Mouse (Mus musculus): ENCODE measurements around the gene Tle6. TPM values are rescaled to one million over a fixed set of nuclear protein-coding genes. Genes with fewer than 3 reads are reported as not detected.
A peak's percentile ranks its signal among the peaks of the same experiment; 100 is the strongest.

Gene Tle6
- polyA plus RNA-seq, 1 experiment: 15.0 TPM

DNA sequence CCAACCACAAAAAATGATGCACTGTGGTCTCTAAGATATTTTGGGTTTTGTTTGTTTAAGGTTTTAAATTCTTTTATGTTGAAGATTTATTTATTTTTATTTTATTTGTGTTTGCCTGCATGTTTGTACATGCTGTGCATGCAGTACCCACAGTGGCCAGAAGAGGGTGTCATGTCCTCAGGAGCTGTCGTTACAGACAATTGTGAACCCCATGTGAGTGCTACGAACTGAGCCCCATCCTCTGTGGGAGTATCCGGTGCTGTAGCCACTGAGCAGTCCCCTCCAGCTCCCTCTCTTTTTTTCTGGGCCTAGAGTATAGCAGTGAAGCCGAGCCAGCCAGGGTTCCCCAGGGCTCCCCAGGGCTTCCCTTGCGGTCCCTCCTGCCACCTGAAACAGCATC, 47.6 kb downstream of the Tle6 start:
- Histone ChIP-seq H3K27me3 (ENCODE audit: control insufficient read depth, insufficient read depth, low read length, poor library complexity, severe bottlenecking) (no peaks in the 10 kb centered on the region), H3K4me3 (ENCODE audit: low read depth, low read length) (no peak overlapping the region), H3K27ac (ENCODE audit: insufficient read depth, low read length) (no peak overlapping the region), H3K36me3 (ENCODE audit: control insufficient read depth, insufficient read depth, low read length, poor library complexity, severe bottlenecking) (no peaks in the 10 kb centered on the region), H3K9ac (ENCODE audit: low read depth, poor library complexity, severe bottlenecking) (no peak overlapping the region), H3K9me3 (replicated peaks; ENCODE audit: control insufficient read depth, insufficient read depth, low read length, poor library complexity, severe bottlenecking) (no peaks in the 10 kb centered on the region), H3K4me1 (ENCODE audit: control insufficient read depth, insufficient read depth, low read length) (no peaks in the 10 kb centered on the region)
- TF ChIP-seq POLR2A (IDR thresholded peaks at IDR 0.05; ENCODE audit: insufficient read depth, low read length) (no peak), CTCF (IDR thresholded peaks at IDR 0.05; ENCODE audit: low read depth, low read length) (peak; percentile 65), EP300 (IDR thresholded peaks at IDR 0.05; ENCODE audit: insufficient read depth, low read depth, low read length) (0 out of 2 replicates have a peak, but pooled peaks have one; percentile 21)

DNA sequence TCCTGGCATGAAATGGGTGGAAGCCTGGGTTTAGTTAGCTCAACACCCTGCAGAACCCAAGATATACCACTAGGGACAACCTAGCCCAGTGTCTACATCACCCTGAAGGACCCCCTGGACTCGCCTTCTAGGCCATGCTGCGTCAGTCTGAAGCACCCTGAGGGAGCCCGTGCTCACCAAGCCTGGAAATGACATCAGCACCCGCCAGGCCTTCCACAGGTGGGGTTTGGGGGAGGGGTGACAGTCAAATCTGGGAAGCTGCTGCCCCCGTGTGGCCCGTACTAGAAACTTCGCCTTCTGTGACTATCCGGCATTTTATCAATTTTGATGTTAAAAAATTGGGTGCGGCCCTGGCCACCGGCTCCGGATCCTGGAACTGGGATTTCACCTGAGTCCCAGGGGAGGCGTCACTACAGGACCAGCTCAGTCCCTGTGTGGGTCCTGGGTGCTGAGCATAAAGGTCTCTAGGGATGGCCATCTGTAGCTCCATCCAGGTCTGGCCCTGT, 49.2 kb downstream of the Tle6 start:
- Histone ChIP-seq H3K4me3 (ENCODE audit: low read depth, low read length) (peak overlapping the region; percentile 29), H3K9me3 (replicated peaks; ENCODE audit: control insufficient read depth, insufficient read depth, low read length, poor library complexity, severe bottlenecking) (no peaks in the 10 kb centered on the region), H3K27ac (ENCODE audit: insufficient read depth, low read length) (no peak overlapping the region), H3K4me1 (ENCODE audit: control insufficient read depth, insufficient read depth, low read length) (no peaks in the 10 kb centered on the region), H3K27me3 (ENCODE audit: control insufficient read depth, insufficient read depth, low read length, poor library complexity, severe bottlenecking) (no peaks in the 10 kb centered on the region), H3K36me3 (ENCODE audit: control insufficient read depth, insufficient read depth, low read length, poor library complexity, severe bottlenecking) (no peaks in the 10 kb centered on the region), H3K9ac (ENCODE audit: low read depth, poor library complexity, severe bottlenecking) (peak overlapping the region; percentile 30; the same call in 1 of the 2 replicates)
- TF ChIP-seq CTCF (IDR thresholded peaks at IDR 0.05; ENCODE audit: low read depth, low read length): peak; percentile 80
- 0 out of 2 replicates have a peak, but pooled peaks have one; percentile 55 for TF ChIP-seq EP300 (IDR thresholded peaks at IDR 0.05; ENCODE audit: insufficient read depth, low read depth, low read length)
- TF ChIP-seq POLR2A (IDR thresholded peaks at IDR 0.05; ENCODE audit: insufficient read depth, low read length): no peak

DNA sequence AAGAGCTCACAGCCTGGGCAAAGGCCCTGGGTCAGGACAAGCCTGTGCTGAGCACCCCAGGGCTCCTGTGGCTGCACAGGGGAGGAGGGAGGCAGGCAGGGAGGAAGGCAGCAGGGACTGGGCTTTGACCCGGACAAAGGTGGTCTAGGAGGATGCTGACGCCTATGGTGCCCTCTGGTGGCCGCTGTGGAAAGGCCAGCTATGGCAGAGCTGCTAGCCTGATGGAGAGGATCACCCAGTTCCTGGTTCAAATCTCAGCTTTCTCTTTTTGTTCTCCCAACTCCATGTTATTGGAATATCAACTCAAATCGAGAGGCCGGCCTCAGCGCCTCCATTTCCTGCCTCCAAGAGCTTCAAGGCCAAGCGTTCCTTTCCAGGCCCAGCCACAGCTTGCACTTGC, 50.6 kb downstream of the Tle6 start:
- no peak overlapping the region for H3K4me3 ChIP-seq (ENCODE audit: low read depth, low read length)
- H3K27ac ChIP-seq (ENCODE audit: insufficient read depth, low read length): no peak overlapping the region

DNA sequence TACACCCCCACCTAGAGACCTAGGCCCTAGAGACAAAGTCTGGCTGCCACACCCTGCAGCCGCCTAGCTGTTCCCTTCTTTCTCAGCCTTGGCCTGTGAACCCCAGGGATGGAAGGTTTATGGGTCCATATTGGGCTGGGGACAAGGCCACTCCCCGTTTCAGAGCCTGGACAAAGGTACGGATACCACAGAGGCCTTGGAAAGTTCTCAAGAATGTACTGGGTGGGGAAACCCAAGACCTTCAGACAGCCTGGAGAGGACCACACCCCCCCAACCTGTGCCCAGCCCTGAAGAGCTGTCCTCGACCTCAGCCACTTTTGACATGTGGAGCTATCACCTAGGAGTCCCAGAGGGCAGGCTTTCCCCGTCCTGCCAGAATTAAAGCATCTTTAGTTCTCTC, 51.9 kb downstream of the Tle6 start:
- TF ChIP-seq CTCF (IDR thresholded peaks at IDR 0.05; ENCODE audit: low read depth, low read length): no peak
- TF ChIP-seq EP300 (IDR thresholded peaks at IDR 0.05; ENCODE audit: insufficient read depth, low read depth, low read length): no peak
- no peak for TF ChIP-seq POLR2A (IDR thresholded peaks at IDR 0.05; ENCODE audit: insufficient read depth, low read length)
- H3K27ac ChIP-seq (ENCODE audit: insufficient read depth, low read length): no peak overlapping the region
- no peaks in the 10 kb centered on the region for H3K9me3 ChIP-seq (replicated peaks; ENCODE audit: control insufficient read depth, insufficient read depth, low read length, poor library complexity, severe bottlenecking)
- no peaks in the 10 kb centered on the region for H3K36me3 ChIP-seq (ENCODE audit: control insufficient read depth, insufficient read depth, low read length, poor library complexity, severe bottlenecking)
- no peaks in the 10 kb centered on the region for H3K27me3 ChIP-seq (ENCODE audit: control insufficient read depth, insufficient read depth, low read length, poor library complexity, severe bottlenecking)
- no peak overlapping the region for H3K9ac ChIP-seq (ENCODE audit: low read depth, poor library complexity, severe bottlenecking)
- no peaks in the 10 kb centered on the region for H3K4me1 ChIP-seq (ENCODE audit: control insufficient read depth, insufficient read depth, low read length)
- H3K4me3 ChIP-seq (ENCODE audit: low read depth, low read length): no peak overlapping the region

More for the DNA sequence above, 50.6 kb downstream of the Tle6 start:
- no peaks in the 10 kb centered on the region for H3K27me3 ChIP-seq (ENCODE audit: control insufficient read depth, insufficient read depth, low read length, poor library complexity, severe bottlenecking)
- no peaks in the 10 kb centered on the region for H3K4me1 ChIP-seq (ENCODE audit: control insufficient read depth, insufficient read depth, low read length)
- H3K36me3 ChIP-seq (ENCODE audit: control insufficient read depth, insufficient read depth, low read length, poor library complexity, severe bottlenecking): no peaks in the 10 kb centered on the region
- no peak for TF ChIP-seq POLR2A (IDR thresholded peaks at IDR 0.05; ENCODE audit: insufficient read depth, low read length)
- TF ChIP-seq EP300 (IDR thresholded peaks at IDR 0.05; ENCODE audit: insufficient read depth, low read depth, low read length): no peak
- TF ChIP-seq CTCF (IDR thresholded peaks at IDR 0.05; ENCODE audit: low read depth, low read length): peak; percentile 99
- H3K9ac ChIP-seq (ENCODE audit: low read depth, poor library complexity, severe bottlenecking): no peak overlapping the region
- H3K9me3 ChIP-seq (replicated peaks; ENCODE audit: control insufficient read depth, insufficient read depth, low read length, poor library complexity, severe bottlenecking): no peaks in the 10 kb centered on the region

DNA sequence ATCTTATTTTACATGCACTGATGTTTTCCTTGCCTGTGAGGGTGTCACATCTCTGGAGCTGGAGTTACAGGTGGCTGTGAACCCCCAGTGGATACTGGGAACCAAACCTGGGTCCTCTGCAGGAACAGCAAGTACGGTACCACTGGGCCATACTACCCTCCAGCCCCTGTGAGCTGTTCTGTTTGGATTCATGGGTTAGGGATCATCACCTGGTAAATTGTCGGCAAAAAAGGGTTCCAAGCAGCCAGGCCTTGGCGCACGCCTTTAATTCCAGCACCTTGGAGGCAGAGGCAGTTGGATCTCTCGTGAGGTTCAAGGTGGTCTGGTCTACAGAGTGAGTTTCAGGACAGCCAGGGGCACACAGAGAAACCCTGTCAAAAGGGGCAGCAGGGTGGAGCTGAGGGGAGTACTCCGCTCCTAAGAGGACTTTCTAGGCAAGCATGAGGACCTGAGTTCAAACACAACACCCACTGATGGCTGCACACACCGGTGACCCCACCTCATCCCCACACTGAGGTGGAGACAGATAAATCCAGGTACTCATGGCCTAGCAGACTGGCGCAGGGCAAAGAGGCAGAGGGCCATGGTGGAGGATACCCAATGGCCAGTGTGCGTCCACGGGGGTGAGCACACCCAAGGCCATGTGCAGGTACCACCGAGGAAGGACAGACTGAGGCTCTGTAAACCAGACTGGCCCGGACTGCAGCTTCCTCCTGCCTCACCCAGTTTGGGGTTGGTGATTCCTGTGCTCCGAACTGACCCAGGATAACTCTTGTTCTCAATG, 53.9 kb downstream of the Tle6 start:
- Histone ChIP-seq H3K4me1 (ENCODE audit: control insufficient read depth, insufficient read depth, low read length) (peaks cover 6% of the 10 kb centered on the region), H3K27ac (ENCODE audit: insufficient read depth, low read length) (no peak overlapping the region), H3K9me3 (replicated peaks; ENCODE audit: control insufficient read depth, insufficient read depth, low read length, poor library complexity, severe bottlenecking) (no peaks in the 10 kb centered on the region), H3K9ac (ENCODE audit: low read depth, poor library complexity, severe bottlenecking) (no peak overlapping the region), H3K4me3 (ENCODE audit: low read depth, low read length) (no peak overlapping the region), H3K27me3 (ENCODE audit: control insufficient read depth, insufficient read depth, low read length, poor library complexity, severe bottlenecking) (no peaks in the 10 kb centered on the region), H3K36me3 (ENCODE audit: control insufficient read depth, insufficient read depth, low read length, poor library complexity, severe bottlenecking) (no peaks in the 10 kb centered on the region)
- no peak for TF ChIP-seq EP300 (IDR thresholded peaks at IDR 0.05; ENCODE audit: insufficient read depth, low read depth, low read length)
- TF ChIP-seq POLR2A (IDR thresholded peaks at IDR 0.05; ENCODE audit: insufficient read depth, low read length): no peak
- no peak for TF ChIP-seq CTCF (IDR thresholded peaks at IDR 0.05; ENCODE audit: low read depth, low read length)

DNA sequence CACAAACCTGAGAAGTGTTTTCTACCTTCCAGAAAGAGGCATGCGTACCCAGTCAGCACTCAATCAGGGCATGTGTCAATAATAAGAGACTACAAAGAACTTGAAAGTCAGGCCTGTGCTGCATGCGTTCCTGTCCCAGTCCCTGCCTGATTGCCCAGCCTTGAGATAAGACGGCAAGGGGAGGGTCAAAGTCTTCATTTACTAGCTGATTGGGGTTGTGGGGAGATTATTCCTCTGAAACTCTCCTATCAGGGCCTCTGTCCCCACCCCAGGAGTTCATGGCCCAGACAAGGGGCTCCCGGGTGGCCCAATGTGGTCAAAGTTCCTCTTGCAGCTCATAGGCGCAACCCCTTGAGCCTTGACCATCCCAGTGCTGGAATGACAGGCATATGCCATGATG, 54.5 kb downstream of the Tle6 start:
- H3K4me1 ChIP-seq (ENCODE audit: control insufficient read depth, insufficient read depth, low read length): peaks cover 6% of the 10 kb centered on the region
- no peak overlapping the region for H3K4me3 ChIP-seq (ENCODE audit: low read depth, low read length)
- TF ChIP-seq CTCF (IDR thresholded peaks at IDR 0.05; ENCODE audit: low read depth, low read length): no peak
- no peaks in the 10 kb centered on the region for H3K27me3 ChIP-seq (ENCODE audit: control insufficient read depth, insufficient read depth, low read length, poor library complexity, severe bottlenecking)
- no peak overlapping the region for H3K27ac ChIP-seq (ENCODE audit: insufficient read depth, low read length)
- H3K9ac ChIP-seq (ENCODE audit: low read depth, poor library complexity, severe bottlenecking): no peak overlapping the region
- no peaks in the 10 kb centered on the region for H3K36me3 ChIP-seq (ENCODE audit: control insufficient read depth, insufficient read depth, low read length, poor library complexity, severe bottlenecking)
- H3K9me3 ChIP-seq (replicated peaks; ENCODE audit: control insufficient read depth, insufficient read depth, low read length, poor library complexity, severe bottlenecking): no peaks in the 10 kb centered on the region

Data from ES-Bruce4 (cell line).